Mouse (Mus musculus) 416B (cell line): ENCODE measurements around the gene Stox2.
A peak's percentile ranks its signal among the peaks of the same experiment; 100 is the strongest.

Experiments used
- DNase-seq: peaks from one replicate; pipeline ENCODE4 v3.0.0; 2011; ENCODE audit warnings: low read depth

Gene Stox2

GRCm38 (mm10) chr8:47182292-47182691 is 263.9 kb downstream of the Stox2 start:
- no peak for DNase-seq

DNA sequence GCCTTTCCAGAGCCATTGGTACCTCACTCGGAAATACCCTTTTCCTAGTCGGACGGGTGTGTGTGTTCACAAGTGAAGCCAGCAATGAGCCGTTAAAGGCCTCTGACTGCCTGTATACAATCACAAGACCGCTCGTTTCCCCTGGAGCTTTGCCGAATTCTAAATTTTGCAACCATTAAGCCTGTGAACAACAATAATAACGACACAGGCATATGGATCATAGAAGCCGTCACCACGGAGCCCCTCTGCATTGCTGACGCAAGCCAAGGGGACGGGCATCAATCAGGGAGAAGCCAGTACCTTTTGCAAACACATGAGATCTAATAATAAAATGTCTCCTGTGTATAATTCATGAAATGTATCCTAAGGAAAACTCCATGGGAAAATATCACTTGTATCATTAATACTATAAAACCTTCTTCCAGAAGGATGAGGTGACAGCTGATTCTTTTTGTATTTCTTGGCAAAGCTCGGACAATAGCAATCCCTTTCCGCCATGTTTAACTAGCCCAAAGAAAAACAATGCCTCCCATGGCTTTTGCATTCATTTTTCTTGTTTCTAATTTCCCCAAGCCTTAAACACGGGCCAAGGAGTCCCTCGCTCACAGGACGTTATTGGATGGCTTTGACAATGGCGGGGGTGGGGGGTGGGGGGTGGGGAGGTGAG is 265.0 kb downstream of the Stox2 start:
- no peak for DNase-seq

- no peak for DNase-seq
Observed at GRCm38 (mm10) chr8:47180181-47180580, 266.0 kb downstream of the Stox2 start.

DNA sequence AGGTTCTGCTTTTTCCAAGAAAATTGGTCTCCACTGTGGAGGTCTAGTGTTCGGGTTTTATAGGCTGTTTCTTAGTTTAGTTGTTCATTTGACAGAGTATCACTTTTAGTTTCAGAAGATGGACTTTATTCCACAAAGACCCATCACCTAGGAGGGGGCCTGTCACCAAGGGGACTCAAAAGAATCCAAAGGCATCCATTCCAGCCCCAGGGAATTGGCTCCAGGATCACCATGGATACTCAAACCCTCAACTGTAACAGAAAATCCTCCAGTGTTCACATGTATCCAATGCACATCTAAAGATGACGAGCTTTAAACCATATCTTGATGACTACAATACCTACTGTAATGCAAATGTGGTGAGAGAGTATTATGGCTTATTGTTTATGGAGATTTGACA is 267.4 kb downstream of the Stox2 start:
- no peak for DNase-seq

- no peak for DNase-seq
Observed at GRCm38 (mm10) chr8:47173823-47174222, 272.3 kb downstream of the Stox2 start.

- DNase-seq = no peak
Observed at GRCm38 (mm10) chr8:47172848-47173247, 273.3 kb downstream of the Stox2 start.

DNA sequence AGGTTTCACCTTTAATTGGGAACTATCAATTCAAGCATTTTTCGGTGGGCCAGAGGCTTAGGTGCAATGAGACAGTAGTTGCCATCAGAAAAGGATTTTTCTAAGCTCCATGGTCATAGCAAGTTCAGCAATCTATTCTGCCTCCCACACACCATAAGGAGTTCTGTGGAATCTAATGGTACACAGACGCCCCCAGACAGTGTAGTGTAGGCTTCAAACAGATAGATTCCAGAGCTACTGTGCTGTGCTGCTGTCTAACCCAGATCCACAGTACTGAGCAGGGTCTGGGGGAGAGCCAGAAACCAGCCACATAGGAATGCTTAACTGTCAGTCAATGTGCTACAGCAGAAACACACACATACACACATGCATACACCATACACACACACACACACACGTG is 285.5 kb downstream of the Stox2 start:
- DNase-seq = no peak

- peak; percentile 2 for DNase-seq
Observed at GRCm38 (mm10) chr8:47154521-47154920, 291.6 kb downstream of the Stox2 start.

- DNase-seq = no peak
Observed at GRCm38 (mm10) chr8:47145258-47145657, 300.9 kb downstream of the Stox2 start.

- DNase-seq = no peak
Observed at GRCm38 (mm10) chr8:47136047-47136446, 310.1 kb downstream of the Stox2 start.

- no peak for DNase-seq
Observed at GRCm38 (mm10) chr8:47135586-47135985, 310.6 kb downstream of the Stox2 start.

GRCm38 (mm10) chr8:47134736-47135135 is 311.4 kb downstream of the Stox2 start:
- DNase-seq = no peak

GRCm38 (mm10) chr8:47133381-47133780 is 312.8 kb downstream of the Stox2 start:
- DNase-seq = no peak
